21 mouse cellular contexts compared by ENCODE assay signal in genomic region chr12:71910246-71910645, GRCm38 (mm10).
DNase-seq lines count a peak whose midpoint lies in the region; ATAC-seq and TF ChIP-seq lines count a peak whose summit lies in the region.
"Had no signal": no experiment of that assay in that cellular context is flagged by ENCODE, and none has a peak within 500 bp of the region (broad histone marks: within the 10 kb centered on the region; RNA-seq: fewer than 3 reads in every experiment).

No protein-coding gene starts in this region.

- 0 out of 2 replicates have a peak, but pooled peaks cover under 1% of the 10 kb centered on the region for H3K36me3 ChIP-seq in lung, postnatal 0 days (ENCODE audit: insufficient read depth, low read length)
- H3K36me3 ChIP-seq: embryonic facial prominence, embryonic 10.5 days; hindbrain, embryonic 15.5 days; intestine, embryonic 15.5 days; limb, embryonic 15.5 days had no signal

- no peak overlapping the region for H3K9ac ChIP-seq in lung, postnatal 0 days (replicated peaks; ENCODE audit: low read depth)
- H3K9ac ChIP-seq: hindbrain, embryonic 15.5 days; intestine, embryonic 15.5 days; limb, embryonic 15.5 days; liver, embryonic 15.5 days had no signal

- H3K4me1 ChIP-seq in lung, postnatal 0 days (ENCODE audit: insufficient read depth, low read depth, low read length) = peaks cover 17% of the 10 kb centered on the region; the same call in 1 of the 2 replicates

- no peak for TF ChIP-seq EP300 in lung, postnatal 0 days (IDR thresholded peaks at IDR 0.05)

- 0 out of 2 replicates have a peak overlapping the region, but pooled peaks have one; percentile 2 for H3K27ac ChIP-seq in gastrocnemius, adult 2 months
- peak overlapping the region; percentile 16; the same call in 1 of the 2 replicates for H3K27ac ChIP-seq in left cerebral cortex, adult 2 months
- H3K27ac ChIP-seq in lung, postnatal 0 days (ENCODE audit: low read length) = no peak overlapping the region
- H3K27ac ChIP-seq: embryonic facial prominence, embryonic 10.5 days; heart, adult 2 months; hindbrain, embryonic 15.5 days; intestine, embryonic 15.5 days; limb, embryonic 15.5 days; liver, embryonic 15.5 days; macrophage had no signal

- ATAC-seq in lung, postnatal 0 days = no peak
- ATAC-seq: forebrain, embryonic 16.5 days; intestine, embryonic 15.5 days; Patski had no signal

- H3K4me2 ChIP-seq in lung, postnatal 0 days (replicated peaks; ENCODE audit: low read depth, low read length) = no peak overlapping the region
- H3K4me2 ChIP-seq: hindbrain, embryonic 15.5 days; intestine, embryonic 15.5 days; limb, embryonic 15.5 days; liver, embryonic 15.5 days had no signal

- intact Hi-C loops in gastrocnemius, adult 2 months (cut with DNase I) = no loop called here
- intact Hi-C loops in left cerebral cortex, adult 2 months (cut with DNase I) = no loop called here

- no peak for DNase-seq in gastrocnemius, adult 2 months
- no peak for DNase-seq in gastrocnemius, postnatal 10 days
- DNase-seq in left cerebral cortex, adult 2 months (ENCODE audit: extremely low spot score in 1 of 2, low spot score in 2 of 2) = no peak
- DNase-seq in left cerebral cortex, adult 11 months (ENCODE audit: low spot score) = no peak
- peak; percentile 64 for DNase-seq in cerebellum, adult 9-10 months
- DNase-seq in retina, embryonic 14.5 days (ENCODE audit: low spot score) = no peak
- no peak for DNase-seq in lung, postnatal 0 days (ENCODE audit: low spot score)
- DNase-seq: adrenal gland, postnatal 36 days; gastrocnemius, postnatal 25 days; heart, adult 2 months; kidney, adult 8-10 months; kidney, postnatal 25 days; thymus, adult 18-20 months had no signal

- WGBS in lung, postnatal 0 days = 54% methylated on average over 7 of the region's 7 CpGs

- TF ChIP-seq CTCF in gastrocnemius, adult 2 months (IDR thresholded peaks at IDR 0.05) = no peak
- no peak for TF ChIP-seq CTCF in left cerebral cortex, adult 2 months (IDR thresholded peaks at IDR 0.05)
- no peak for TF ChIP-seq CTCF in lung, postnatal 0 days (IDR thresholded peaks at IDR 0.05)

- H3K9me3 ChIP-seq in lung, postnatal 0 days (ENCODE audit: low read length) = no peaks in the 10 kb centered on the region
- H3K9me3 ChIP-seq: embryonic facial prominence, embryonic 10.5 days; hindbrain, embryonic 15.5 days; intestine, embryonic 15.5 days; limb, embryonic 15.5 days; liver, embryonic 15.5 days had no signal

- no peak overlapping the region for H3K4me3 ChIP-seq in gastrocnemius, adult 2 months
- H3K4me3 ChIP-seq in left cerebral cortex, adult 2 months = no peak overlapping the region
- no peak overlapping the region for H3K4me3 ChIP-seq in lung, postnatal 0 days (ENCODE audit: low read depth, low read length)
- H3K4me3 ChIP-seq: embryonic facial prominence, embryonic 10.5 days; heart, adult 2 months; hindbrain, embryonic 15.5 days; intestine, embryonic 15.5 days; limb, embryonic 15.5 days; liver, embryonic 15.5 days had no signal

- no peaks in the 10 kb centered on the region for H3K27me3 ChIP-seq in lung, postnatal 0 days (replicated peaks; ENCODE audit: insufficient read depth, low read length)
- H3K27me3 ChIP-seq: hindbrain, embryonic 15.5 days; intestine, embryonic 15.5 days; limb, embryonic 15.5 days; liver, embryonic 15.5 days; Patski had no signal
